Mouse (Mus musculus): ENCODE measurements around the gene Rftn1.

GRCm38 (mm10) chr17:50094596-50094995, 95.9 kb downstream of the Rftn1 start:
- no peak for TF ChIP-seq CTCF (IDR thresholded peaks at IDR 0.05; ENCODE audit: extremely low read depth, insufficient read length, insufficient replicate concordance, low read depth, low read length)
- TF ChIP-seq POLR2A (IDR thresholded peaks at IDR 0.05; ENCODE audit: low read depth, low read length) = no peak
